Mouse (Mus musculus): ENCODE measurements around the gene Tcp11.

DNA sequence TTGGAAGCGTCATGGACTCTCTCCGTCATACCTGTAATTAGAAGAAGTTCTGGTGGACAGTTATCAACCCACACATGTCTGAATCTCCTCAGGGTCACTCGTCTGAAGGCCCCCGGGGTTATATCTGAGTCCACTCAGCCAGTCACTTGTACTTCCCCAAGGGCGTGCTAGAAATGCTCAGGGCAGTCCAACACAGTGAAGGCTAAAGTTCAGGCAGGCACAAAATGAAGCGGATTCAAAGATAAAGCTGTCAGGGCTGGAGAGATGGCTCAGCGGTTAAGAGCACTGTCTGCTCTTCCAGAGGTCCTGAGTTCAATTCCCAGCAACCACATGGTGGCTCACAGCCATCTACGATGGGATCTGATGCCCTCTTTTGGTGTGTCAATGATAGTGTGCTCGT, 2.4 kb downstream of the Tcp11 start:
- no peak for TF ChIP-seq CTCF (IDR thresholded peaks at IDR 0.05; ENCODE audit: control insufficient read depth, insufficient read depth, low read length)
- no peak for TF ChIP-seq POLR2A (IDR thresholded peaks at IDR 0.05; ENCODE audit: borderline replicate concordance, control insufficient read depth, low read depth, low read length)
